Mouse (Mus musculus): ENCODE measurements at regions not wholly inside any gene's neighbourhood (a gene's known extent, or its start where the extent isn't known, plus 50 kb on each side); places are given as distances from the start of the nearest gene placed in this dataset.

GRCm38 (mm10) chr13:97310186-97310854 is 69.4 kb downstream of the Enc1 start:
- no peak overlapping the region for H3K4me3 ChIP-seq (replicated peaks; ENCODE audit: low read length)
- 38% methylated on average over 8 of the region's 8 CpGs for WGBS
- peaks cover 21% of the 10 kb centered on the region for H3K4me1 ChIP-seq (ENCODE audit: control insufficient read depth, insufficient read depth, low read length)
- no peaks in the 10 kb centered on the region for H3K9me3 ChIP-seq (ENCODE audit: control insufficient read depth, low read length)
- H3K36me3 ChIP-seq (ENCODE audit: control insufficient read depth, insufficient read depth, low read length), result no peaks in the 10 kb centered on the region
- no peak overlapping the region for H3K4me2 ChIP-seq (replicated peaks; ENCODE audit: low read depth, low read length, severe bottlenecking)
- H3K27me3 ChIP-seq (ENCODE audit: control insufficient read depth, insufficient read depth, low read length), result no peaks in the 10 kb centered on the region
- ATAC-seq (ENCODE audit: low FRiP score, low read depth) (no peak), DNase-seq (ENCODE audit: low spot score) (no peak)
- H3K27ac ChIP-seq (replicated peaks; ENCODE audit: low read depth, low read length), result no peak overlapping the region
- no peak for TF ChIP-seq POLR2A (IDR thresholded peaks at IDR 0.05; ENCODE audit: borderline replicate concordance, extremely low read depth, insufficient read depth, insufficient read length)
- no peak overlapping the region for H3K9ac ChIP-seq (ENCODE audit: low read depth, low read length, severe bottlenecking)

- no peak overlapping the region for H3K27ac ChIP-seq (replicated peaks; ENCODE audit: low read depth, low read length)
- no peak overlapping the region for H3K9ac ChIP-seq (ENCODE audit: low read depth, low read length, severe bottlenecking)
- H3K4me1 ChIP-seq (ENCODE audit: control insufficient read depth, insufficient read depth, low read length), result peaks cover 21% of the 10 kb centered on the region
- no peak overlapping the region for H3K4me3 ChIP-seq (replicated peaks; ENCODE audit: low read length)
- no peaks in the 10 kb centered on the region for H3K9me3 ChIP-seq (ENCODE audit: control insufficient read depth, low read length)
- no peak for TF ChIP-seq POLR2A (IDR thresholded peaks at IDR 0.05; ENCODE audit: borderline replicate concordance, extremely low read depth, insufficient read depth, insufficient read length)
- no peak for DNase-seq (ENCODE audit: low spot score)
- WGBS, result 85% methylated on average over 3 of the region's 3 CpGs
- H3K27me3 ChIP-seq (ENCODE audit: control insufficient read depth, insufficient read depth, low read length), result no peaks in the 10 kb centered on the region
- ATAC-seq (ENCODE audit: low FRiP score, low read depth), result no peak
- H3K4me2 ChIP-seq (replicated peaks; ENCODE audit: low read depth, low read length, severe bottlenecking), result no peak overlapping the region
- H3K36me3 ChIP-seq (ENCODE audit: control insufficient read depth, insufficient read depth, low read length), result no peaks in the 10 kb centered on the region
Observed at GRCm38 (mm10) chr13:97309411-97309810, 68.5 kb downstream of the Enc1 start.

- ATAC-seq (ENCODE audit: low FRiP score, low read depth) (no peak), DNase-seq (ENCODE audit: low spot score) (no peak)
- no peak overlapping the region for H3K4me3 ChIP-seq (replicated peaks; ENCODE audit: low read length)
- no peak overlapping the region for H3K9ac ChIP-seq (ENCODE audit: low read depth, low read length, severe bottlenecking)
- H3K4me2 ChIP-seq (replicated peaks; ENCODE audit: low read depth, low read length, severe bottlenecking), result no peak overlapping the region
- TF ChIP-seq POLR2A (IDR thresholded peaks at IDR 0.05; ENCODE audit: borderline replicate concordance, extremely low read depth, insufficient read depth, insufficient read length), result no peak
- WGBS, result 91% methylated on average over 2 of the region's 2 CpGs
- H3K4me1 ChIP-seq (ENCODE audit: control insufficient read depth, insufficient read depth, low read length), result peaks cover 19% of the 10 kb centered on the region
- H3K27ac ChIP-seq (replicated peaks; ENCODE audit: low read depth, low read length), result no peak overlapping the region
- no peaks in the 10 kb centered on the region for H3K27me3 ChIP-seq (ENCODE audit: control insufficient read depth, insufficient read depth, low read length)
- H3K9me3 ChIP-seq (ENCODE audit: control insufficient read depth, low read length), result no peaks in the 10 kb centered on the region
- H3K36me3 ChIP-seq (ENCODE audit: control insufficient read depth, insufficient read depth, low read length), result no peaks in the 10 kb centered on the region
Observed at GRCm38 (mm10) chr13:97308431-97308830, 67.5 kb downstream of the Enc1 start.
